Mouse (Mus musculus) E14TG2a.4 (cell line): ENCODE measurements at regions not wholly inside any gene's neighbourhood (a gene's known extent, or its start where the extent isn't known, plus 50 kb on each side); places are given as distances from the start of the nearest gene placed in this dataset.

Experiments
- CTCF ChIP-seq: conservative IDR thresholded peaks from 2 replicates; pipeline ENCODE4 v1.5.1; 2014; ENCODE audit warnings: low read length
- NANOG ChIP-seq: IDR thresholded peaks from 2 replicates; pipeline ENCODE4 v1.6.1; 2014; ENCODE audit warnings: borderline replicate concordance, low read length, mixed read lengths
- POU5F1 ChIP-seq: IDR thresholded peaks from 2 replicates; pipeline ENCODE4 v1.6.1; 2014; ENCODE audit warnings: low read length, borderline replicate concordance

DNA sequence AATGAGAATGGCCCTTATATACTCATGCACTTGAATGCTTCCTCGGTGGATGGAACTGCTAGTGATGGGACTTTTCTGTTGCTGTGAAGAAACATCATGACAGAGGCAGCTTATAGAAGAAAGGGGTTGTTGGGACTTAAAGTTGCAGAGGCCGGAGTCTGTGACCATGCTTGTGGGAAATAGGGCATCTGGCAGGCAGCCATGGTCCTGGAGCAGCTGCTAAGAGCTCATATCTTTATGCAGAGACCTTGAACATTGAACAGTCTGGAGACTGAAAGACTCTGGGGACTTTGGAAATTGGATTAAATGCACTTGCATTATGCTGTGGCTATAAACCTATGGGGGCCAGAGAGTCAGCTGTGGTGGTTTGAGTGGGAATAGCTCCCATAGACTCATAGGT is 138.1 kb upstream of the Lef1 start:
- no peak for TF ChIP-seq CTCF
- no peak for TF ChIP-seq POU5F1
- no peak for TF ChIP-seq NANOG
